Mouse (Mus musculus): ENCODE measurements around the gene Ajap1. TPM values are rescaled to one million over a fixed set of nuclear protein-coding genes. Genes with fewer than 3 reads are reported as not detected.

Gene Ajap1
- polyA plus RNA-seq, 1 experiment, result not detected

DNA sequence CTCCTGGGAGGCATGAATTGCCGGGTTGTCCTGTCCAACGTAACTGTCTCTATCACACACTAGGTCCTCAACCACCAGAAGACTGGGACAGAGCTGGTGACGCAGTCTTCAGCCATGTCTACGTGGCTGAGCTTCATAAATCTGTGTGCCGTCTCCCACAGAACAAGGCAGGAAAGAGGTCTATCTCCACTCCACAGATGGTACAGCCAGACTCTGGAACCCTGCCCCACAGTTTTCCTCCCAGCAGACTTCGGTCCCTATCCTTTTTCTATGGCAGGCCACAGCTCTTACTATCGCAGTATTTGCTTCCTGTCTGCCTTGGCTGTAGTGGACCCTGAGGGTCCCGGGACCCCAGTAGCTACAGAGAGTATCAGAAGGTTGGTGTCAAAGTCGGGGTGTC, 23.1 kb downstream of the Ajap1 start:
- no peak overlapping the region for H3K27ac ChIP-seq (ENCODE audit: insufficient read depth, low read length)
- H3K4me3 ChIP-seq (ENCODE audit: insufficient read depth, low read length), result no peak overlapping the region
- no peaks in the 10 kb centered on the region for H3K4me1 ChIP-seq (ENCODE audit: control insufficient read depth, insufficient read depth, low read length)
- TF ChIP-seq CTCF (IDR thresholded peaks at IDR 0.05; ENCODE audit: borderline replicate concordance, insufficient read depth, low read length) (no peak), POLR2A (IDR thresholded peaks at IDR 0.05; ENCODE audit: low read depth, low read length) (no peak)

DNA sequence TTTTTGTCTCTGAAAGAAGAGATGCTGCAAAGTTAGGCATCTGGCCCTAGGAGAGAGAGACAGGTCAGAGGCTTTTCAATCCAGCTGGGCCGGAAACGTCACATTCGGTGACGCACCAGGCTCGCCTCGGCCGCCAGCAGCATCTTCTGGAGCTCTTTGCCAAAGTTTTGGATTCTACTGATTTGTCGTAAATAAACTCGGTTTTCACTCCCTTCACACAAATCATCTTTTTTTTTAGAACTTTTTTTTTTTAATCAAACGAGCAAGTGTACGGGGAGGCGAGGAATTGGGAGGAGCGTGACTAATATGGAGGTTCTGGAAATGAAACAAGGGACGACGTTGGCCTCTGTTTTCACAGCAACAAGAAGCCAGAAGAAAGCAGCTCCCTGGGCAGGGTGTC, 23.8 kb downstream of the Ajap1 start:
- no peaks in the 10 kb centered on the region for H3K4me1 ChIP-seq (ENCODE audit: control insufficient read depth, insufficient read depth, low read length)
- no peak overlapping the region for H3K27ac ChIP-seq (ENCODE audit: insufficient read depth, low read length)
- no peak overlapping the region for H3K4me3 ChIP-seq (ENCODE audit: insufficient read depth, low read length)
- TF ChIP-seq POLR2A (IDR thresholded peaks at IDR 0.05; ENCODE audit: low read depth, low read length) (no peak), CTCF (IDR thresholded peaks at IDR 0.05; ENCODE audit: borderline replicate concordance, insufficient read depth, low read length) (no peak)

- TF ChIP-seq CTCF (IDR thresholded peaks at IDR 0.05; ENCODE audit: borderline replicate concordance, insufficient read depth, low read length) (no peak), POLR2A (IDR thresholded peaks at IDR 0.05; ENCODE audit: low read depth, low read length) (no peak)
- no peaks in the 10 kb centered on the region for H3K4me1 ChIP-seq (ENCODE audit: control insufficient read depth, insufficient read depth, low read length)
- H3K27ac ChIP-seq (ENCODE audit: insufficient read depth, low read length), result no peak overlapping the region
- H3K4me3 ChIP-seq (ENCODE audit: insufficient read depth, low read length), result no peak overlapping the region
Observed at GRCm38 (mm10) chr4:153453496-153453895, 29.1 kb downstream of the Ajap1 start.

- TF ChIP-seq POLR2A (IDR thresholded peaks at IDR 0.05; ENCODE audit: low read depth, low read length) (no peak), CTCF (IDR thresholded peaks at IDR 0.05; ENCODE audit: borderline replicate concordance, insufficient read depth, low read length) (no peak)
- Histone ChIP-seq H3K27ac (ENCODE audit: insufficient read depth, low read length) (no peak overlapping the region), H3K4me1 (ENCODE audit: control insufficient read depth, insufficient read depth, low read length) (no peaks in the 10 kb centered on the region), H3K4me3 (ENCODE audit: insufficient read depth, low read length) (no peak overlapping the region)
Observed at GRCm38 (mm10) chr4:153451516-153451915, 31.1 kb downstream of the Ajap1 start.

DNA sequence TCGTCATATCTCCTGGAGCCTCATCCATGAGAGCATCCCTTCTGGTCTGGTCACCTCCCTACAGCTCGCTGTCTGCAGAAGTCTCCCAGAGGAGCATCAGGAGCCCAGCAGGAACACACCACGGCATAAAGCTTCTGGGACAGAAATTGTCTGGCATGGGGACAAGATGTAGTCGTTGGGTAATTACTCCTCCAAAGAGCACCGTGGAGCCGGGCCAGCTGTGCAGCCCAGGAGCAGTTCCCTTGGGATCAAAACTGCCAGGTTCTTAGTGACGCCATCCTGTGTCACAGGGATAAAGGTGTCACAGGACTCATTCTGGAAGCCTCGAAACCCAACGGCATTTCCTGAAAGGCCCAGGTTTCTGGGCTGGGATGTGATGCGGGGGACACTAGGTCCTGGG, 40.1 kb downstream of the Ajap1 start:
- H3K4me3 ChIP-seq (ENCODE audit: insufficient read depth, low read length), result no peak overlapping the region
- no peak for TF ChIP-seq CTCF (IDR thresholded peaks at IDR 0.05; ENCODE audit: borderline replicate concordance, insufficient read depth, low read length)
- TF ChIP-seq POLR2A (IDR thresholded peaks at IDR 0.05; ENCODE audit: low read depth, low read length), result no peak
- no peak overlapping the region for H3K27ac ChIP-seq (ENCODE audit: insufficient read depth, low read length)
- H3K4me1 ChIP-seq (ENCODE audit: control insufficient read depth, insufficient read depth, low read length), result no peaks in the 10 kb centered on the region

DNA sequence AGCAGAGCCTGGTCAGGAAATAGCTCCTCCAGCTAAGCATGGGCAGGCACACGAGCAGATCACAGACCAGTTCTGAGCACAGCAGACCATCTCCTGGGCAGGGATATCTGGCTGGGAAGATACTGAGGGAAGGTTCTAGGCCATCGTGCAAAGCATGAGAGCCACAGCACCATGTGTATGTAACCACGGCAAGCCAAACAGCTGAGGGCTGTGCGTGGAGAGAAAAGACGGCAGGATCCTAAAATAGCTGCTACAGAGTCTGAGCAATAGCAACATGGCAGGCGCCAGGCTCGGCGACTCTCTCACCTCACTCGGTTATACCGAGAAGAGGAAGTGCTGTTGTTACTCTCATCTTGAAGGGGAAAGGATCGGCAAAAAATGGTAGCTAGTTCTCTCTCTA, 42.7 kb downstream of the Ajap1 start:
- Histone ChIP-seq H3K4me3 (ENCODE audit: insufficient read depth, low read length) (no peak overlapping the region), H3K4me1 (ENCODE audit: control insufficient read depth, insufficient read depth, low read length) (no peaks in the 10 kb centered on the region)

DNA sequence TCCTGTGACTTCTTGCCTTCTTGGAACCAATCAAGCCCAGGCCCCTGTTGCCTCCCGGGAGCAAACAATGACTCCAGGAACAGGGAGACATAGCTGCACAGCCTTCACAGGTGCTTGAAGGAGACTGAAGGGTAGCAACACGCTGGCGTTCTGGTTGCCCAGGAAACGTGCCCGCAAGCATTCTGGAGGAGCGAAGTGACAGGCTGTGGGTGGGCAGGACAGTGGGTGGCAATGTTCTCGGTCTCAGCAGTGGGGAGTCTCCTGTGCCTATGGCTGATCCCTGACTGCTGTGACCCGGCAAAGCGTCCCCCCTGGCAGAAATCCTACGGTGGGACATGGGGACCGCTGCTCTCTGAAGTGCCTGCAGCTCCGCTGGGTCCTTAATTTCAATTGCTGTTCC, 43.6 kb downstream of the Ajap1 start:
- TF ChIP-seq POLR2A (IDR thresholded peaks at IDR 0.05; ENCODE audit: low read depth, low read length) (no peak), CTCF (IDR thresholded peaks at IDR 0.05; ENCODE audit: borderline replicate concordance, insufficient read depth, low read length) (no peak)
- H3K4me1 ChIP-seq (ENCODE audit: control insufficient read depth, insufficient read depth, low read length), result no peaks in the 10 kb centered on the region
- H3K4me3 ChIP-seq (ENCODE audit: insufficient read depth, low read length), result no peak overlapping the region
- H3K27ac ChIP-seq (ENCODE audit: insufficient read depth, low read length), result no peak overlapping the region

More for the DNA sequence above, 42.7 kb downstream of the Ajap1 start:
- TF ChIP-seq POLR2A (IDR thresholded peaks at IDR 0.05; ENCODE audit: low read depth, low read length) (no peak), CTCF (IDR thresholded peaks at IDR 0.05; ENCODE audit: borderline replicate concordance, insufficient read depth, low read length) (no peak)
- no peak overlapping the region for H3K27ac ChIP-seq (ENCODE audit: insufficient read depth, low read length)

GRCm38 (mm10) chr4:153437196-153437595, 45.4 kb downstream of the Ajap1 start:
- Histone ChIP-seq H3K27ac (ENCODE audit: insufficient read depth, low read length) (no peak overlapping the region), H3K4me3 (ENCODE audit: insufficient read depth, low read length) (no peak overlapping the region), H3K4me1 (ENCODE audit: control insufficient read depth, insufficient read depth, low read length) (no peaks in the 10 kb centered on the region)
- TF ChIP-seq POLR2A (IDR thresholded peaks at IDR 0.05; ENCODE audit: low read depth, low read length) (no peak), CTCF (IDR thresholded peaks at IDR 0.05; ENCODE audit: borderline replicate concordance, insufficient read depth, low read length) (no peak)

- TF ChIP-seq CTCF (IDR thresholded peaks at IDR 0.05; ENCODE audit: borderline replicate concordance, insufficient read depth, low read length), result no peak
- no peak overlapping the region for H3K4me3 ChIP-seq (ENCODE audit: insufficient read depth, low read length)
- H3K4me1 ChIP-seq (ENCODE audit: control insufficient read depth, insufficient read depth, low read length), result no peaks in the 10 kb centered on the region
- no peak overlapping the region for H3K27ac ChIP-seq (ENCODE audit: insufficient read depth, low read length)
Observed at GRCm38 (mm10) chr4:153435917-153436316, 46.7 kb downstream of the Ajap1 start.

- TF ChIP-seq POLR2A (IDR thresholded peaks at IDR 0.05; ENCODE audit: low read depth, low read length), result no peak
- no peak overlapping the region for H3K27ac ChIP-seq (ENCODE audit: insufficient read depth, low read length)
- no peaks in the 10 kb centered on the region for H3K4me1 ChIP-seq (ENCODE audit: control insufficient read depth, insufficient read depth, low read length)
- H3K4me3 ChIP-seq (ENCODE audit: insufficient read depth, low read length), result no peak overlapping the region
Observed at GRCm38 (mm10) chr4:153429971-153430370, 52.6 kb downstream of the Ajap1 start.

DNA sequence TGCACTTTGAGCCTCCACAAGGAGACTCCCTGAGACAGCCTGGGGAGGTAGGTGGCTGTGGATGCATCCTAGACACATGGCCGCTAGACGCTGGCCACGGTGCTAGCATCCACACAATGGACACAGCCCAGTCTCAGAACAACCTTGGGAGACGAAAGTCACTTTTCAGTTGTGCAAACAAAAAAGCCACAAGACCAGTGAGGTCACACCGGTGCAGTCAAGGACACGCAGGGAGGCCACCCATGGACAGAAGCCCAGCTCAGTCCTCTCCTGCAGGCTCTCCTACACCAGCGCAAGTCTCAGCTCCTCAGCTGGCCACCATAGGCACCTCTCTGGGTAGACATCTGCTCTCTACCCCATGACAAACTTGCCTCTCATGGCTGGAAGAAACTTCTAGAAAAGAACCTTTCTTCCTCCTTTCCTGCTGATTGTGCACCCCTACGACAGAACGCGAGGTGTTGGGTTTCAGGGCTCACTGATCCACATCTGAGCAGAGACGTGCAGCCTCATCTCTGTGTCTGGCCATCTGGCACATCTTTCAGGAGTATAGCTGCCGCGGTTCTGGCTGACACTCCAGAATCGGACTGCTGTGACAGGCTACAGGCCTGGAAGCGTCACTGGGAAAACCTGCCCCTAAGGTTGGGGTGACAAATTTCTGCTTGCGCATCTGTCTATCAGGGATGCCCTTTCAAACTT, 56.5 kb downstream of the Ajap1 start:
- Histone ChIP-seq H3K4me1 (ENCODE audit: control insufficient read depth, insufficient read depth, low read length) (no peaks in the 10 kb centered on the region), H3K4me3 (ENCODE audit: insufficient read depth, low read length) (no peak overlapping the region), H3K27ac (ENCODE audit: insufficient read depth, low read length) (no peak overlapping the region)
- TF ChIP-seq POLR2A (IDR thresholded peaks at IDR 0.05; ENCODE audit: low read depth, low read length), result no peak
- TF ChIP-seq CTCF (IDR thresholded peaks at IDR 0.05; ENCODE audit: borderline replicate concordance, insufficient read depth, low read length), result no peak
